Mouse (Mus musculus) heart, adult 8-10 months (tissue): ENCODE data around the gene Egfem1. TPM values are rescaled to one million over a fixed set of nuclear protein-coding genes. Genes with fewer than 3 reads are reported as not detected.

Experiments used
- DNase-seq: peaks from one replicate; pipeline ENCODE4 v3.0.0; 2022; ENCODE audit warnings: low spot score
- total RNA-seq, 4 experiments: library from RNA; stranded (reverse); gene quantifications; 2 replicates each; pipeline ENCODE4 v1.2.4; 2022

Gene Egfem1
- total RNA-seq, 4 experiments from 2014 or later = 0.82 TPM; not detected in 3

DNA sequence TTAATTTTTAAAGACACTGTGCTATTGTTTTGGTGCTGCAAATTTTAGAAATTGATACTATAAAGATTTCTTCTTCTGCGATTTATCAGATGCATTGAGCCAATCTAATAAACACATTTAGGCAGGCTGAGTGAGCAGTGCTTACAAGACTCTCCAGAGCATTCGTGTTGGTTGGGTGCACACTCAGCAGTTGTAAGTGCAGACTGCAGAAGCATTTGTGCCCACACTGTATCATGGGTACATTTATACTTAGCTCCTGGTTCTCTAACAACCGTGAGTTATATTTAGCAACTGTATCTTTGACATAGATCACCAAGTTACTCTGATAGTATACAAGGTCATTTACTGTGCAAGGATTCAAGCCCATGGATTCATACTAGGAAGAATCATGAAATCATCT lies 264.0 kb downstream of the Egfem1 start:
- no peak for DNase-seq

DNA sequence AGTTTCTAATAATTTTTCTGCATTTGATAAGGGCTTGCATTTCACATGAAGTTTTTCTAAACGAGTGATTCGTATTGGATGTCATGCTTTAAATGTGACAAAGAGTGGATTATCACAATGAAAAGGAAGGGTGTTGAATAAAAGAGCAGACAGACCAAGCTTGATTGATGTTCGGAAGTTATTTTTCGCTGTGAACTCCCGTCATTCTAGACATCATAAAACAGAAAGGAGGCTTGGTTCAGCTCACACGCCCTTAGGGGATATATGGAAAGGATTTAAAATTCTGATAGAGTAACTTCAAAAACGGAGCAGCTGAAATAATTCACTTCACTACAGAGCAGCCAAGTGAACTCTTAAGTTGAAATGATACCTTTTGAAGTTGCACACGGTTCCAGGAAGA lies 285.1 kb downstream of the Egfem1 start:
- DNase-seq = no peak

DNA sequence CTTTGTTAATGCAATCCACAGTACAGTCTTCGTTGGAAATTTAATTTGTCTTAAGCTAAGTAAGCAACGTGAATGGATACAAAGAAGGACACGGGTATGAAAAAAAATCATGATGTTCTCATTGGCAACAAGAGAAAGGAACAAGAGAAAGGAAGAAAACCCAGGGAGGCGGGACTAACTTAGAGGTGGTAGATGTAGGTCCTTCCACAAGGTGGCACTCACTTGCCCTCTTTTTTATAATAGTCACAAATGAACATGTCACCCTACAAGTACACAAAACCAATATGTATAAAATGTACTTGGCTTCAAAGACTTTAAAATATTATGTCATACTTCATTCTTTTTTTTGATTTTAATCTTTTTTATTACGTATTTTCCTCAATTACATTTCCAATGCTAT lies 288.7 kb downstream of the Egfem1 start:
- no peak for DNase-seq

DNA sequence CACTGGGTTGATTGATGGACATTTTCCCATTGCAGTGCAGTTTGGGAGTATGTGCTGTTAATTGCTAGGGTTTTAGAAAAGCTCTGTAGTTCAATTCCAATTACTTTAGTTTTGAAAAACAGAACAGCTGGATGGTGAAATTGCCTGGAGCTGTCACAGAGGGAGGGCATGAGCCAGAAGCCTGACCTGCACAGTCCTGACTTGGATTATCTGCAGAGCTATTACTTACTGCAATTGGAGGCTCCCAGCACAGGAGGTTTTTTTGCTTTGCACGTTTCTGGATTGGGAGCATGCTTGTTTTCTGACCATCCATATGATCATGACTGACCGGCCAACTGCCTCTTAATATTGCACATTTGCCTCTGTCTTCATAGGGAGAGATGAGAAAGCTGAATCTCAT lies 299.4 kb downstream of the Egfem1 start:
- DNase-seq = no peak

DNA sequence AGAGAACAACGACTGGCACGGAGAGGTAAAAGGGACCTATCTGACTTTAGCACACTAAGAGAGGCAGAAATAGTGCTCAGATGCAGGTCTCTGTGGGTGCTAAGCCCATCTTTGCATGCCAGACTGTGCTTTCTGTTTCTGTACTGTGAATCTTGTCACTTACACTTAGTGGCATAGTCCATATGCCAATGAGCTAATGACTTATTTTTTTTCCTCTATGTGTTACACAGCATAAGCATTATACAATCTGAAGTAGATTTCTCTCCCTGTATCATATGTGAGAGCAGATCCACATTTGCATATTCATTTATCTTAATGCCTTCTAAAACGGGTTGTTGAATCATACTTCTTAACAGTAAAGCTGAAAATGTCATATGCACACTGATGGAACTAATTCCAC lies 317.2 kb downstream of the Egfem1 start:
- DNase-seq = no peak

DNA sequence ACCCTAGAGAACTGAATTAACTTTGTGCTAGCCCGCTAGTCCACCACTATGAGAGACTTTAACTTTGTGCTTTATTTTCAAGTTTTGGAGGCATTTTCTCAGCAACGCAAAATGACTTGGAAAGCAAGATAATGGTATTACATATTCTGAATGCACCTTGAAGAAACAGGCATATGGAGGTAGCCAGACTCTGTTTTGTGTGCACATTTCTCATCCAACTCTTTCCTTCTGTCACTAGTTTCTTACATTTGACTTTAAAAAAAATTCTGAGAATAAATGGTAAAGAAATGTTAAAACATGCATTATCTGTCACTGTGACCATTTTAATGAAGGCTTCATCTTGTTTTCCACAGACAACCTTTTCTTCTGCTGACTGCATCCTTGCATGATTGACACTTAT lies 339.8 kb downstream of the Egfem1 start:
- no peak for DNase-seq

DNA sequence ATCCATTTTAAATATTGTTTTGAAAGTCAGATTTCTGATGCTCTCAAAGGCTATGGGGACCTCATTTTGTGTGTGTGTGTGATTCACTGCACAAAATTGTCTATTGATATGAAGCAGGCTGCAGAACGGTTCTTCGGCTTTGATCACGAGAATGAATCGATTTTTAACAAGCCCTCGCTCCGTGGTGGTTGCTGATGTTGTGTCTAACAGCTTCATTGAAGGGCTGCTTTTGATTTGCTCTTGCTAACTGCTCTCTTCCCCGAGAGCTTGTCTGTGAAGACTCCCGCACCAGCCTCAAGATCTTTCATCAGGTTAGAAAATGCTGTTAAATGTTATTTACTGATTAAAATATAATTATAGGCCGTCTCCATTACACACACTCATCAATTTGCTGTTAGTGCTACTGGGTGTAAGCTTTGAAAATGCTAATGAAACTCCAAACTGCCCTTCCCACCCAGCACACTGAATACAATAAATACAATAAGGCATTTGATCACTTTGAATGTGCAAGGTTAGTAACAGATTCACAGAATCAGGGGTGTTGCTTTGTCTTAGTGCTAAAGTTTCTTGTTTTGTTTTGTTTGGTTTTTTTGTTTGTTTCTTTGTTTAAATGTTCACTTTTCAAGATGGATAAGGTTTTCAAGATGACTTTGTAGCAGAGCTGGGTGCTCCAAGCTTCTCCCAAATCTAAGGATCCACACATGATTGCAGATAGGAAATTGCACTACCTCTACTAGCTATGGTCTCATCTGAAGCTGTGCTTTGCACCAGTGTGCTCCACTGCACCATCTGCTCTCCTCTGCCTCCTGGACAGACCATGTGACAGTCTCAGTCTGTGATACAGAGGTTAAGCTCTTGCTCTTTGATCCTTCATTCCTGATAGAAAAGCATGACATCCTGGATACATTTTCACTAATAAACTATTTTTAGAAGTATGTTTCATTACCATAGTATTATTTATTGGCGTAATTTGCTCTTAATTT lies 350.6 kb downstream of the Egfem1 start:
- no peak for DNase-seq

DNA sequence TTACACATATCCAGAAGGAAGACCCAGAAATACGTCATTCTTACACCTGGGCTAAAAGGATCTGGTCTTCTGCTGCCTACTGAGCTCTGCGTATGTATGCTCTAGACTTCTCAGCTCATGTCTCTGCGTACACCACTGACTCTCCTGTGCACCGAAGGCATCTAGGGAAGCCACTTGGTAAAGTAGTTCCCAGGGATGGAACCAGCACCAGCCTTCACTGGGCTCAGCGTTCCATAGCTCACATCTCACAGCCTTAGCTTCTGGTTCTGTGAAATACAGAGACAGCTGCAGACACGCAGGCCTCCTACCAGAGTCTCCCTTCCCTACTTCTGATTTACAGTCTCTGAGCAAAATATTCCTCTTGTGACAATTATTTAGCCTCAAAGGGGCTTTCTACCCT lies 361.2 kb downstream of the Egfem1 start:
- DNase-seq = no peak

DNA sequence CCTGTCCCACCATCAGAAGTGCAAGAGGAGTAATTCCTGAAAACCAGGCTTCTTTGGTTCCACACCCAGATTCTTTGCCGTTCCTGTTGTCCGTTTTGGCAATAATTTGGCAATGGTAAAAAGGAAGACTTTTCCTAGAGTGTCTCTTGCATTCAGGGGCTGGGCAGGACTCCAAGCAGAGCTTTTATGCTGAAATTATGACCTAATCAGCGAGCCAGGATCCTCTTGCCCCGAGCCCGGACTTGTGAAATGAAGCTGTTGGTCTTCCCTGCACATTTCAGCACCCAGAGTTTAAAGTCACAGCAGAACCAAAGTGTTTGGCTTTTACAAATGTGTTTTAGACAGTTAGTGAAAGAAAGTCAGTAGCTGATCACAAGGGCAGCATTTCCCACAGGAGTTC lies 362.8 kb downstream of the Egfem1 start:
- peak; percentile 21 for DNase-seq

DNA sequence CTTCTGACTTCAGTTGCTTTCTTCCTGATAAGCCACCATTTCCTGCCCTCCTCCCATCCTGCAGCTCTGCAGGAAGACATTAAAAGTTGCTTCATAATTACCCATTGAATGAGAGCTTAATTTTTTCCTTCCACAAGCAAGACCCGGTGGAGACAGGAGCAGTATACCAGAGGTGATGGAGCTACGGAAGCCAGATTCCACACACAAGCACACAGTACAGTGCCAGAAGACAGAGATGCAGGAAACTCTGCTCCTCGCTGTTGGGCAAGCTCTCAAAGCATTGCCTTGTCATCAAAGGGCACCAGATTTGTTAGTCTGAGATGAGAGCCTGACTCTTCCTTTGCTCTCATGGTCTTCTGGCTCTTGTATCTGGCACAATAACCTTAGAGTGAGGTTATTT lies 364.3 kb downstream of the Egfem1 start:
- DNase-seq = peak; percentile 4

DNA sequence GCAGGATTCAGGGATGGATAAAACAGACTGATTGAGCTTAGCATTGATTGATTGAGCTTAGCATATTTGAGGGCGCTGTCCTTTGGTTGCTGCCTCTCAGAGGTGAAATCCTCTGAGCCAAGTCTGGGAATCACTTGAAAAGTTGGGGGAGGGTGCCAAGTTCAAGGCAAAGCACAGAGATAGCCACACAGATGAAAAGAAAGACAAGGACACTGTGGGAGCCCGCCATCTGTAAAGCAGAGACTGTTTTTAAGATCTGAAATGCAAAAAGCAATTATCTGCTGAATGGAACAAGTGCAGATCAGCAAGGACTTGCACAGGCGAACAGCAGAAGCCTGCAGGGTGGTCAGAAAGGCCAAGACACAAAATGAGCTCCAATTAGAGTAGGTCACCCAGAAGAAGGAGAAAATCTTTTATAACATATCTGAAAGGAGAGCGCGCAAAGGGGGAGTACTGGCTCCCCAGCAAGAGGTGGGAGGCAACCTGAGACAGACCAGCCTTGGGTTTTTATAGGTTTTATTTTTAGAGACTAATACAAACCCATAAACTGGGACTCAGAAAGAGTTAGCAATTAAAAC lies 367.1 kb downstream of the Egfem1 start:
- DNase-seq = no peak

DNA sequence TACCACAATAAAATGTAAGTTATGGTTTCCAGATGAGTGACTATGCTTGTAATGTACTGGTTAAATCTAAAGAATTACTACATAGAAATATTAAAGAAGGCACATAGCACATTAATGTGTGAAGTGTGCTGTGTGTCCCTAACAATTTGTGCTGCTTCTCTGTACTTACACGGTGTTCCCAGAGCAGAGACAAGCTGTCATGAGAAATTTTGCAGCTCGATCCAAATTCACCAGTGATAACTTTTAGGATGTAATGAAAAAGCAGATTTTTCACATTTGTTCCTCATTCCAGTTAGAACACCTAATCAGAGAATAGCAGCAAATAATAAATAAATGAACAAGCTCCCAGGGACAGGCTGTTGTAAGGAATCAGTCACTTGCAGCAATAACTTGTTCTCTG lies 416.4 kb downstream of the Egfem1 start:
- no peak for DNase-seq

DNA sequence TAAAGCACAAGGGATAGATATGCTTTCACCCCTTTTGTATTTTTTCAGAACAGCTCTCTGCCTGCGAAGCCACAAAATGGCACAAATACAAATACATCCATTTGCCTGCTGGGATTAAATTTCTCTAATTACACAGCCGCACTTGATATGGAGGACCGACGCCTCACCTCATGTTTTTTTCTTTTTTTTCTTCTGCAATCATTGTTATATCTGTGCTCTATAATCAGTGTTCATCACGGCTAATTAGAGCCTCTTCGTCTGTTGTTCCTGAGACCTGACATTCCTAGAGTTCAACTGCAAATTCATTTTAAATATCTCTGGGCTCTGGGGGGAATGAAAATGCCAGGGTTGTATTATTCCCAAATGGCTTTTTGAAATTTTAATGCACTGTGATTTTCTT lies 417.4 kb downstream of the Egfem1 start:
- DNase-seq = no peak

DNA sequence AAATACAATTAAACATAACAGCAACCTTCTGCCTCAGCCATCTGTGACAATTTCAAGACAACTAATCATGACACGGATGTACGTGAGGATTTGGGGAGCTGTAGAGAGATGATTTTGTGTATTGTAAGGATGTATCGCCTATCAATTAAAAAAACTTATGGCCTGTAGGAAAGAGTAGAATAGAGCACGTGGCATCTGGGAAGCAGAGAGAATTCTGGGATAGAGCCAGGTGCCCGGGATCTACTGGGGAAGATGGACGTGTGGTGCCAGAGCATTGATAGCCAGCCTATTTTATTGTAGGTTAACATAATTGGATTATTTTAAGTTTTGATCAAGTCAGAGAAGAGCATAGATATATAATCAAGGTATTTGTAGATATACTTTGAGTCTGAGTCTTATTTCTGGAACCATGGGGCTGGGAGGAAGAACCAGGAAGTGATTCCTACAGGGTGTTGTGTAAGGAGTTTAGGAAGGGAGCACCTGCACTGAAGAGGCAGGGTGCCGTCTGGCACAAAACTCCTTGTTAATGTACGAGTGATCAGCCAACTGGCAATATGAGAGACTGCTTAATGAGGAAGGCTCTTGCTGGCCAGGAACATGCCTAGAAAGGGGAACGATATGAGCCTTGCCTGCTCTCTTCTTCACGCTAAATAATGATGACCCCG lies 443.6 kb downstream of the Egfem1 start:
- DNase-seq = no peak

DNA sequence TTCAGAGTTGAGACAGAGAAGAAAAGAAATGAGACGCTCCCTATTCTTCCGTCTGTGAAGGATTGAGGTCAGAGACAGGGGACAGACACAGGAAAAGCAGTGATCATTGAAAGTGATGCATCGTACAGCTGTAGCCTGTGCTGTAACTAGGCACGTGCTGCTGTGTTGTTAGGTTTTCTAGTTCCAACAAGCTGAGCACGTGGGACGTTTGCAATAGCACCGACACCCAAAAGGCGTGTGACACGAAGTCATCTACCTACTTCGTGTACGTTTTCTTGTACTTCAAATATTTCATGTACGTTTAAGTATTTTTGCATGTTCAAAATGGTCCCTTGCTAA lies 444.1 kb downstream of the Egfem1 start:
- DNase-seq = no peak

DNA sequence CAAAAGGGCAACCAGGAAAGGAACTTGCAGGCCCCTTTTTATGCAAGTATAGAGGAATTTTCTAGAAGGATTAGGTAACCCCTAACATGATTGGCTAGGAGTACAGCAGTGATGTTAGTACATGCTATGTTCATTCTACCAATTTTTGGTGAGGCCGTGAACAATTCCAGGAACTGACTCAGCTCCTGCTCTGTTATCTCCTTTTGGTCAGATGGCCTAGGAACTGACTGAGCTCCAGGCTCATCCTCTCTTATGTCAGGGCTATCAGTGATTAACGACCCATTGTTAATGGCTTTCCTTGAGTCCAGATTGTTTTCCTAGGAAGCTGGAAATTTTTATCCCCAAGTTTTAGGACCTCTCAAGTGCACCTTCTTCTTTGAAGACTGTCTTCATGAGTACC lies 457.4 kb downstream of the Egfem1 start:
- peak; percentile 7 for DNase-seq

DNA sequence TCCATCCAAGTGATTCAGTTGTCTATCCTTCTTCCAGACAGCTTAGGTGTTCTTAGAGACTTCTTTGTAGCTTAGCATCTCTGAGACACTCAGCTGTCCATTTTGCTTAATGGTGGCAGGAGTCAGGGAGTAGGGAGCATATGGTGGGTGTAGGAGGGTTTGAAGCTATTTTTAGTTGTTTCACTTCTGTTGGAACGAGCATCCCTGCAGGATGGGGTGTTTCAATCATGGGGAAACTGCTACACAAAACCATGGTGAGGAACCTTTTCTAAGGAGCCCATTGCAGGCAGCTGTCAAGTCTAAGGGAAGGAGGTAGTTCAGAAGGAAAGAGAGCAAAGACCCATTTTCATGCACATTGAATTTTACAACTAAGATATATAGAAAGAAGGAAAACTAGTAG lies 458.1 kb downstream of the Egfem1 start:
- no peak for DNase-seq

DNA sequence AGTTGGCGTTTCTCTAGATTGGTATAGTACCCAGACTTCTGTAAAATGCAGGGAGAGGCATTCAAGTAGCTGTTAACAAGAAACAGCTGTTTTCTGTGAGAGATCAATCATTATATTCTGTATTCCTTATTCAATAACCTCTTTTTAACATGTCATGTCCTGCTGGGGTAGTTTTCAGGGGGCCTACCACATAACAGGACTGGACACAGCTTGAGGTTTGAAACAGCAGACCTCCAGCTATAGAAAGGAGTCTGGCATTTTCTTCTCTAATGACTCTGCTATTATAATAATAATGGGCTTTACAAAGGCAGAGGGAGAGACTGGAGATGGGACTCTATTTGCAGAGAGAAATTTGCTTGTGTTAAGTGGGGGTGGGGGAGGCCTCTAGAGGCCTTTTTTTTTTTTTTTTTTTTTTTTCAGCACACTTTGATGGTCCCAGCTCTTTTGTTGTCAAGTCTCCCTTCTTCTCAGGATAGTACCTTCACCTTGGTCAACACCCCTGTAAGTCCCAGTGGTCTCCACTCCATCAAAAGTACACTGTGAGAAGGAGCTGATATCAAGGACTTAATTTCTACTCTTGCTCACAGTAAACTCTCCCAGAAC lies 459.8 kb downstream of the Egfem1 start:
- DNase-seq = no peak

DNA sequence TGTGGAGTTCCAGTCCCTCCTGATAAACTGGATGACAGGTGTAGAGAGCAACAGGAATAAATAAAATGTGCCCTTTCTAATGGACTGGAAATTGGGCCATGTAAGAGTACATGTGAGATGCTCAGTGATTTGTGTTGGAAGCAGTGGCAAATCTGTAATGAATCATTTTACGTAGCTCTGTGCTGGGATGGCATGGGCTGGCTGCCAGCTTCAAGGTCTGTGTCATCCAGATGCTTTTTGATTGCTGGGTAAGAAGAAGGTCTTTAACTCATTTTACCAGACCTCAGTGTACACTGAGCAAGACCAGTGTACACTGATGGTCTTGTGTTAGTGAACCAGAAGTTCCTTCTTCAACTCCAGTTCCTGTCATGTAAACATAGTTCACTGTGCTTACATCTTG lies 462.2 kb downstream of the Egfem1 start:
- DNase-seq = no peak

DNA sequence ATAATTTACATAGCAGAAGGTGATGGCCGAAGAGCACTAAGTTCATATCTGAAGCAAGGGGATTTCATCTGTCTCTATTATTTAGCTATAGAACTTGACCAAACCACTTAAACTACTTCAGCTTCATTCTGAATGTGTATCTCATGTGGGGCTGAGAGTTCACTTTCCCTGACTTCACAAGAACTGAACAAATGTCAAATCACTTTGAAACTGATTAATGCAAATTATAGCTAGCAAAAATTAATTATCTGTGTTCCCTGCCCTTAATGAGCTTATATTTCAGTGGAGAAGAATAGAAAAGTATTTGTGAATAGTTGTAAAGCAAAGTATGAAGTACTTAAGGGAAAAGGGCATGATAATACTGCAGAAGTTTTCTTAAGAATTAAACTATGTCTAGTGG lies 481.3 kb downstream of the Egfem1 start:
- no peak for DNase-seq

DNA sequence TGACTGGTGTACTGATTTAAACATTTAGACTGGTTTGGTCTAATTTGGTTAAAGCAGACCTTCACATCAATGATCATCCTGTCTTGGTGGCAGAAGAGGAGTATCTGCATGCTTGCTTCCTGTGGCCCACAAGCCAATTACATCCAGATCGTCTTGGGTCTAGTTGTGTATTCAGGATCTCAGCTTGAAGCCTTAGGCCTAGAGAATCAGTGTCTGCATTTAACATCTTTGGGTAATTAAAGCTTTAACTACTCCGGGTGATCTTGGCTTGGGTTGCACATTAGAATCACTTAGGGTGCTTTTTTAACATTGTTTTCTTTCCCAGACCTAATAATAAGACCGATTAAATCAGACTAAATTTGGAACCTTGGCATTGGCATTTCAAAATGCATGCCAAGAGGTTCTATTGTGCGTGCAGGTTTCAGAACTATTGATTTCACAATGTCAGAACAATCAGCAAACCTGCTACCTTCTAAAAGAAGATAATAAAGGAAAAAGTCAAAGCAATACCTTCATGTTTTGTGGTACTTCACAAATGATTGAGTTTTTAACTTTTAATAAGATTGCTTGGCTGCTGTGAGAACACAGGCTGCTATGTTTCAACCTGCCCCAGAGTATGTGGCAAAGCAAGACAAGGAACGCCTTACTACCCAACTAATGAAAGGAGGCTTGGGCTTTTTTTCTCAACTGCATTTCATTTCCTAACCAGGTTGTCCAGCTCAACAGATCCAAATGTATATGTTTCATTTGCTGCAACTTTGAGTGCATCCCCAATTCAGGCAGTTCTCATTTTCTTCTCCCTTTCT lies 496.4 kb downstream of the Egfem1 start:
- DNase-seq = no peak

DNA sequence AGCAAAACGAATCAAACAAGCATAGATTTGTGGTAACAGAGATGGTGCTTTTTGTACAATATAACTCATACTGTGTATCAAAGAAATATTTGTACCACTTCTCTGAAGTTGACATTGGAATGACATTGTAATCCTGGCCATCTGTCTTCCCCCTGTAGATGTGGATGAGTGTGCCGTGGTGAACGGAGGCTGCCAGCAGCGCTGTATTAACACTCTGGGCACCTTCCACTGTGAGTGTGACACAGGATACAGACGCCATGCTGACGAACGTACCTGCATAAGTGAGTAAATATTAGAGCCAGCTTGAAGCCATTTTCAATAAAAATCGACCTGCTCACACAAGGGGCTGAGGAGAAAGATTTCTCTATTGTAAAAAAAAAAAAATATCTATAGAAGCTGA lies 500.9 kb downstream of the Egfem1 start:
- DNase-seq = no peak
